Mouse (Mus musculus) kidney, postnatal 25 days (tissue): Measurements from ENCODE around the gene Vmn2r99.

Experiments used
- DNase-seq, 2 experiments: peaks; one replicate each; pipeline ENCODE4 v3.0.0; 2021; ENCODE audit warnings: mixed read lengths in 2 of 2

Vmn2r99 gene

DNA sequence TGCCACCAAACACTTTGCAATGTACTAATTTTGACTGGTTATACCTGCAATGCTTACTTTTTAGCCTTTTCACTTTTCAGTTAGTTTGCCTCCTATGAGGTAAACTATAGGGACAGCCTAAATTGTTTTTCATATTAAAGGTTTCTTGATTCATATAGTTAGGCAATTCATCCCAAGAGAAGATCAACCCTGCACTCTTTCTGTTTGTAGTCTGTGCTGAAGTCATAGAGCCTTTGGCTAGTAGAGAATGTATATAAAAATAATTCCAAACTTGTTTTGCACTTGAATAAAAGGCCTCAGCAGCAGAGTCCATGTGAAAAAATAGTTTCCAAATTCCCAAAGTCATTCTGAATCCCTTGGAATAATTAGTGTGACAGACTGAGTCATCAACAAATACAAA, at the start of gene Vmn2r99:
Gene Vmn2r99, plus strand, starts transcription at position 301 of the 400 bp plus-strand sequence.
- DNase-seq = no peak

DNA sequence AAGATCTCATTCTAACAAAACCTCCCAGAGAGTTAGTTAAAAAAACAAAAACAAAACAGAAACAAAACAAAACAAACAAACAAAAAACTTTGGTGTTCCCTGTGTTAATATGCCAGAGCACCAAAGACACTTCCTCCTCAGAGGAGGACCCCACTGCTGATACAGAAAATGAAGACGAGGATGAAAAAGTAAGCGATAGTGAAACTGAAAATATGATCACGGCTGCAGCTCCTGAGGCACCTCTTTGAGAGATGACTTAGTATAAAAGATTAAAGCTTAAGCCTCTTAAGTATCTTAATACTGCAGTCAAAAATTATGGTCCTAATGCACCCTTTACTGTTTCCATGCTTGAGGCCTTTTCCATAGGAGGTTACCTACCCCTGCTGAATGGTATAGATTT, 75.9 kb downstream of the Vmn2r99 start:
- DNase-seq = no peak

DNA sequence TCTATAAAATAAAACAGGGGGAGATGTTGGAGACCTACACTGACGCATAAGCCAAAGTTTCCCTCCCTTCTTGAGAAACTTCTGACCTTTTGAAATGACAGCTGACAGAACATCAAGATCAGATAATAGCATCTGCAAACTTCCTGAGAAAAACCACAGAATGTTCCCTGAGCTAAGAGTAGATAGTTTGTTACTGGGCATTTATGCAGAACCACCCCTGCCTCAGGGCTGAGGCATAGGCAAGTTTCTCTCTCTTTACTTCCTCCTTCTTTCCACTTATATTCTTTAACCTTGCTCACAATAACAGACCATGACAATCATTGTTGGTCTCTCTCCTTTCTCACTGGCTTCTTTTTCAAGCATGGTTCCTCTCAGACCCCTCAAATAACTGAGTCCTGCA, 83.2 kb downstream of the Vmn2r99 start:
- no peak for DNase-seq
